Mouse (Mus musculus): ENCODE data around the gene Rhox3g. TPM values are rescaled to one million over a fixed set of nuclear protein-coding genes. Genes with fewer than 3 reads are reported as not detected.
"Not testable (repeated sequence)": the region's sequence is repeated elsewhere in the genome, so short reads cannot be mapped to it uniquely, and the experiment has no call there.

The Rhox3g gene
- polyA plus RNA-seq (2015; fragmentation: Nextera tagmentation; extraction: Ambion mirVana): not detected in 2 replicates

DNA sequence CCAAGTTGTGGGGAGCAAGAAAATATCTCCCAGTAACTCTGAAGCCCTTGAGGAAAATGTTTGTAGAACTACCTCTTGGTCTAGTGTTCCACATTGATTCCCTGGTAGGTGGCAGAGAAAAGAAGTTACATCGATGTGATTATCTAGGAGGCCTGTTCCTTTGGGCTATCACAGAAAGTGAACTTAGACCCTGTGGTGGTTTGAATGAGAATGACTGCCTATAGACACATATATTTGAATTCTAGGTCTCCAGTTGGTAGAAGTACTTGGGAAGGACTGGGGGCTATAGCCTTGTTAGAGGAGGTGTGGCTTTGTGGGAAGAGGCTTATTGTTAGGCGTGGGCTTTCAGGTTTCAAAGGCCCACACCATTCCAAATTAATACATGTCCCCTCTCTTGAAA, at the start of gene Rhox3g:
Gene Rhox3g, minus strand, starts transcription at position 101 of the 400 bp plus-strand sequence.
- H3K4me3 ChIP-seq (replicated peaks); H3K27me3 ChIP-seq; H3K36me3 ChIP-seq; H3K4me1 ChIP-seq; ATAC-seq (ENCODE audit: insufficient number of reproducible peaks, low FRiP score, low TSS enrichment, low read depth); H3K9me3 ChIP-seq (replicated peaks); H3K4me2 ChIP-seq (replicated peaks); H3K27ac ChIP-seq (replicated peaks); H3K9ac ChIP-seq: not testable (repeated sequence)
- 86% methylated on average over 2 of the region's 2 CpGs for WGBS

- H3K27ac ChIP-seq (replicated peaks); H3K4me1 ChIP-seq; H3K9me3 ChIP-seq (replicated peaks); H3K9ac ChIP-seq; H3K27me3 ChIP-seq; H3K4me3 ChIP-seq (replicated peaks); H3K36me3 ChIP-seq; ATAC-seq (ENCODE audit: insufficient number of reproducible peaks, low FRiP score, low TSS enrichment, low read depth); H3K4me2 ChIP-seq (replicated peaks): not testable (repeated sequence)
- 84% methylated on average over 8 of the region's 8 CpGs for WGBS
Observed at GRCm38 (mm10) chrX:37673177-37673576, 44.8 kb upstream of the Rhox3g start, which contains the start of gene Rhox2h. Gene Rhox2h, minus strand, starts transcription at chrX:37673277.

DNA sequence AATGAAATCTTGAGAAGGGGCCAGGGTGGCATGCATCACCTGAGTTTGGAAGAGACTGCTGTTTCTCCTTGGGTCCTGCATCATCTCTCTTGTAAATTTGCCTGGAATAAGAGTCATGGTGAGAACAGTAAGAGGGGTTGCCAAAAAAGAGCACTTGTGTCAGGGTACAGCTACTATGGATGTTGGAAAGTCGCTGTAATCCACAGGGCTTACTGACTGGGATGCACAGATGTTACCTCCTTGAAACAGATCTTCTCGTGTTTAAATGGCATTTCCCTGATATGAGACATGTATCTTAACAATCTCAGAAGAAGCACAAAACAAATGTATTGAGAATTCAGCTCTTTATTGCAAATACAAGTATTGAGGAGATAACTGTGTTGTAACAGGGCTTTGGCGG, 40.3 kb upstream of the Rhox3g start, which contains the start of gene Rhox3h:
Gene Rhox3h, minus strand, starts transcription at position 101 of the 400 bp plus-strand sequence.
- not testable (repeated sequence) for H3K9me3 ChIP-seq (replicated peaks); H3K27me3 ChIP-seq; H3K36me3 ChIP-seq; H3K4me2 ChIP-seq (replicated peaks); H3K9ac ChIP-seq; ATAC-seq (ENCODE audit: insufficient number of reproducible peaks, low FRiP score, low TSS enrichment, low read depth); H3K4me3 ChIP-seq (replicated peaks); H3K4me1 ChIP-seq; H3K27ac ChIP-seq (replicated peaks)
- 100% methylated on average over 1 of the region's 3 CpGs for WGBS

DNA sequence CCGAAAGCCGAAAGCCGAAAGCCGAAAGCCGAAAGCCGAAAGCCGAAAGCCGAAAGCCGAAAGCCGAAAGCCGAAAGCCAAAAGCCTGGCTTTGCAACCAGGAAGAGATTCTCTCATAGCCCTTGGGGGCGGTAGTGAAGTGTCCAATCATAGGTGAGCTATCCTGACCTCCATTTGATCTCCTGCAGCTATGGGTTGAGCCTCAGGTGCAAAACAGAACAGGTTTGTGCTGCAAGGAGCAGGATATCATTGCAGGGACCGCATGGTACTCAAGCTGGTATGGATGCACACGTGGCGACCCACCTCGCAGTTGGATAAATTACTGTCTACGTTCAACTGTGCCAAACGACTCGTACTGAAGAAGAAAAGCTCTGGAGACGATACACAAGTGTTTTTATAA, 22.8 kb upstream of the Rhox3g start, which contains the start of gene Rhox4g:
Gene Rhox4g, minus strand, starts transcription at position 101 of the 400 bp plus-strand sequence.
- not testable (repeated sequence) for H3K4me1 ChIP-seq; H3K36me3 ChIP-seq; H3K9me3 ChIP-seq (replicated peaks); H3K4me3 ChIP-seq (replicated peaks); ATAC-seq (ENCODE audit: insufficient number of reproducible peaks, low FRiP score, low TSS enrichment, low read depth); H3K27ac ChIP-seq (replicated peaks); H3K9ac ChIP-seq; H3K4me2 ChIP-seq (replicated peaks); H3K27me3 ChIP-seq
- WGBS: 89% methylated on average over 19 of the region's 20 CpGs

DNA sequence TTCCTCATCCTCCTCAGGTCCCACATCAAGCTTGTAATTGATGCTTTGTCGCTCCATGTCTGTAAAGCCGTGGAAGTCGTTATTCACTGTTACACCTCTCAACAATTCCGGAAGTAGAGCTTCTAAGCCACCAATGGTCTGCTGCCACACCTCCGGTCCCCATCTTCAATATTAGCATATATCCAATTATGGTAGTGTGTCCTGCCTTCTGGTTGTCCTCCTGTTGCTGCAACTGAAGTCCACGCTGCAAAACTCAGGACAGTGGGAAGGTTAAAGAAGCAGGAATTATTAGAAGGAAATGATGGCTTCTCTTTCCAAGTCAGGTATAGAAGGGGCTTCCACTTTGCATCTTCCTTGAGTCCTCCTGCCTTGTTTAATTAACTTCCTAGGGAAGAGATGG, 15.0 kb upstream of the Rhox3g start, which contains the start of gene Rhox2g:
Gene Rhox2g, minus strand, starts transcription at position 101 of the 400 bp plus-strand sequence.
- not testable (repeated sequence) for H3K36me3 ChIP-seq; H3K9me3 ChIP-seq (replicated peaks); H3K4me3 ChIP-seq (replicated peaks); ATAC-seq (ENCODE audit: insufficient number of reproducible peaks, low FRiP score, low TSS enrichment, low read depth); H3K4me1 ChIP-seq; H3K4me2 ChIP-seq (replicated peaks); H3K27ac ChIP-seq (replicated peaks); H3K27me3 ChIP-seq; H3K9ac ChIP-seq
- 92% methylated on average over 6 of the region's 6 CpGs for WGBS

- 93% methylated on average over 13 of the region's 19 CpGs for WGBS
- H3K36me3 ChIP-seq; H3K4me3 ChIP-seq (replicated peaks); ATAC-seq (ENCODE audit: insufficient number of reproducible peaks, low FRiP score, low TSS enrichment, low read depth); H3K4me2 ChIP-seq (replicated peaks); H3K4me1 ChIP-seq; H3K9me3 ChIP-seq (replicated peaks); H3K9ac ChIP-seq; H3K27ac ChIP-seq (replicated peaks); H3K27me3 ChIP-seq: not testable (repeated sequence)
Observed at GRCm38 (mm10) chrX:37607604-37608003, 20.8 kb downstream of the Rhox3g start, which contains the start of gene Rhox4f. Gene Rhox4f, minus strand, starts transcription at chrX:37607704.

DNA sequence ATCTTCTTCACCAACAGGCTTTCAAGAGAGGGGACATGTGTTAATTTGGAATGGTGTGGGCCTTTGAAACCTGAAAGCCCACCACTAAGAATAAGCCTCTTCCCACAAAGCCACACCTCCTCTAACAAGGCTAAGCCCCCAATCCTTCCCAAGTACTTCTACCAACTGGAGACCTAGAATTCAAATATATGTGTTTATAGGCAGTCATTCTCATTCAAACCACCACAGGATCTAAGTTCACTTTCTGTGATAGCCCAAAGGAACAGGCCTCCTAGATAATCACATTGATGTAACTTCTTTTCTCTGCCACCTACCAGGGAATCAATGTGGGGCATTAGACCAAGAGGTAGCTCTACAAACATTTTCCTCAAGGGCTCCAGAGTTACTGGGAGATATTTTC, 47.7 kb downstream of the Rhox3g start, which contains the start of gene Rhox3f:
Gene Rhox3f, plus strand, starts transcription at position 301 of the 400 bp plus-strand sequence.
- not testable (repeated sequence) for ATAC-seq (ENCODE audit: insufficient number of reproducible peaks, low FRiP score, low TSS enrichment, low read depth)

More for the DNA sequence above, 47.7 kb downstream of the Rhox3g start, which contains the start of gene Rhox3f:
- H3K9ac ChIP-seq; H3K4me2 ChIP-seq (replicated peaks); H3K36me3 ChIP-seq; H3K27me3 ChIP-seq; H3K27ac ChIP-seq (replicated peaks); H3K4me1 ChIP-seq; H3K9me3 ChIP-seq (replicated peaks); H3K4me3 ChIP-seq (replicated peaks): not testable (repeated sequence)

Other genes starting within 250 kb of the Rhox3g start
- not detected in 2 replicates for gene Rhox3a2, start 248.6 kb downstream of the Rhox3g start, polyA plus RNA-seq (2015; fragmentation: Nextera tagmentation; extraction: Ambion mirVana)
- 0.55 and 1.5 TPM in 2 replicates for gene Rhox4a2, start 237.8 kb downstream of the Rhox3g start, polyA plus RNA-seq (2015; fragmentation: Nextera tagmentation; extraction: Ambion mirVana)
- not detected in 2 replicates for gene Rhox2b, start 216.5 kb downstream of the Rhox3g start, polyA plus RNA-seq (2015; fragmentation: Nextera tagmentation; extraction: Ambion mirVana)
- gene Rhox4b, start 196.1 kb downstream of the Rhox3g start, polyA plus RNA-seq (2015; fragmentation: Nextera tagmentation; extraction: Ambion mirVana): 0.43 and 0.72 TPM in 2 replicates
- gene Rhox2c, start 174.9 kb downstream of the Rhox3g start, polyA plus RNA-seq (2015; fragmentation: Nextera tagmentation; extraction: Ambion mirVana): not detected in 2 replicates
- gene Rhox3c, start 170.0 kb downstream of the Rhox3g start, polyA plus RNA-seq (2015; fragmentation: Nextera tagmentation; extraction: Ambion mirVana): not detected in 2 replicates
- gene Rhox4c, start 148.3 kb downstream of the Rhox3g start, polyA plus RNA-seq (2015; fragmentation: Nextera tagmentation; extraction: Ambion mirVana): not detected in 2 replicates
- not detected in 2 replicates for gene Rhox2d, start 135.2 kb downstream of the Rhox3g start, polyA plus RNA-seq (2015; fragmentation: Nextera tagmentation; extraction: Ambion mirVana)
- gene Rhox4d, start 114.3 kb downstream of the Rhox3g start, polyA plus RNA-seq (2015; fragmentation: Nextera tagmentation; extraction: Ambion mirVana): not detected in 2 replicates
- not detected in 2 replicates for gene Rhox2e, start 98.2 kb downstream of the Rhox3g start, polyA plus RNA-seq (2015; fragmentation: Nextera tagmentation; extraction: Ambion mirVana)
- gene Rhox3e, start 86.6 kb downstream of the Rhox3g start, polyA plus RNA-seq (2015; fragmentation: Nextera tagmentation; extraction: Ambion mirVana): not detected in 2 replicates
- not detected in 2 replicates for gene Rhox4e, start 71.2 kb downstream of the Rhox3g start, polyA plus RNA-seq (2015; fragmentation: Nextera tagmentation; extraction: Ambion mirVana)
- gene Rhox2f, start 57.2 kb downstream of the Rhox3g start, polyA plus RNA-seq (2015; fragmentation: Nextera tagmentation; extraction: Ambion mirVana): not detected in 2 replicates
- not detected in 2 replicates for gene Rhox3f, start 47.6 kb downstream of the Rhox3g start, polyA plus RNA-seq (2015; fragmentation: Nextera tagmentation; extraction: Ambion mirVana)
- not detected in 2 replicates for gene Rhox4f, start 20.9 kb downstream of the Rhox3g start, polyA plus RNA-seq (2015; fragmentation: Nextera tagmentation; extraction: Ambion mirVana)
- not detected in 2 replicates for gene Rhox2g, start 14.9 kb upstream of the Rhox3g start, polyA plus RNA-seq (2015; fragmentation: Nextera tagmentation; extraction: Ambion mirVana)
- not detected in 2 replicates for gene Rhox4g, start 22.7 kb upstream of the Rhox3g start, polyA plus RNA-seq (2015; fragmentation: Nextera tagmentation; extraction: Ambion mirVana)
- not detected in 2 replicates for gene Rhox3h, start 40.2 kb upstream of the Rhox3g start, polyA plus RNA-seq (2015; fragmentation: Nextera tagmentation; extraction: Ambion mirVana)
- gene Rhox2h, start 44.7 kb upstream of the Rhox3g start, polyA plus RNA-seq (2015; fragmentation: Nextera tagmentation; extraction: Ambion mirVana): not detected in 2 replicates
- 1.3 and 2.2 TPM in 2 replicates for gene Rhox5, start 176.2 kb upstream of the Rhox3g start, polyA plus RNA-seq (2015; fragmentation: Nextera tagmentation; extraction: Ambion mirVana)
- gene Rhox6, start 198.3 kb upstream of the Rhox3g start, polyA plus RNA-seq (2015; fragmentation: Nextera tagmentation; extraction: Ambion mirVana): 1.00 and 1.6 TPM in 2 replicates
- gene Rhox7a, start 203.1 kb upstream of the Rhox3g start, polyA plus RNA-seq (2015; fragmentation: Nextera tagmentation; extraction: Ambion mirVana): not detected in 2 replicates